Mouse (Mus musculus) embryonic fibroblast, embryonic 13.5 days (primary cell): ENCODE results near the gene Adk.

Experiments
- CTCF ChIP-seq: IDR thresholded peaks from 2 replicates; pipeline ENCODE4 v1.5.1; 2011; ENCODE audit warnings: mild to moderate bottlenecking, control low read depth, low read length, moderate library complexity, borderline replicate concordance; ENCODE audit not compliant: insufficient read depth
- POLR2A ChIP-seq: IDR thresholded peaks from 2 replicates; pipeline ENCODE4 v1.6.1; 2011; ENCODE audit warnings: low read depth, mild to moderate bottlenecking, control low read depth, low read length, moderate library complexity

DNA sequence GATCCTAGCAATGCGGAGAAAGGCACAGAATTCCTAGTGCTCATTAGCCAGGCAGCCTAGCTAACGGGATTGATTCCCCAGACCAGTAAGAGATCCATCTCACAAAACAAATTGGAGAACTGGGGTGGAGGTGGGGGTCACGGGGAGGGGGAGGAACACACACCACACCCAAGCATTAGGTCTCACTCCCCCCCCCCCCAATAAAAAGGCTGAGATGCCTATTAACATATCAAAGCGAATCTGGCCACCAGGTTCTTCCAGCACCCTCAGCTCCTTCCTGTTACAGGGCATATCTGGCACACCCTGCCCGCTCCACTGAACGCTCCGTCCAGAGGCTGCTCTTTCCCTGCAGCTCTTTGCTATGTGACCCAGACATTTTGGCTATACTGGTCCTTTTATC, 406.3 kb downstream of the Adk start:
- TF ChIP-seq CTCF, result no peak
- TF ChIP-seq POLR2A, result no peak
